Mouse (Mus musculus) stomach, embryonic 16.5 days (tissue): ENCODE data around the gene Bach2. TPM values are rescaled to one million over a fixed set of nuclear protein-coding genes. Genes with fewer than 3 reads are reported as not detected.

Source experiments
- ATAC-seq: fragments of 200-750 bp; cut with Nextera tagmentation; 2 replicates; pipeline ENCODE4 v1.8.0; 2017; ENCODE audit warnings: moderate number of reproducible peaks, moderate TSS enrichment; ENCODE audit not compliant: insufficient read depth, low FRiP score
- H3K27ac ChIP-seq: fragments of 300-500 bp; sonication (generic); 2 replicates; pipeline ENCODE4 v1.5.1; 2014; ENCODE audit warnings: low read length
- H3K27me3 ChIP-seq: fragments of 300-500 bp; sonication (generic); 2 replicates; pipeline ENCODE4 v1.6.1; 2014; ENCODE audit warnings: low read length, control low read depth, mixed read lengths; ENCODE audit not compliant: control insufficient read depth, insufficient read depth
- H3K36me3 ChIP-seq: fragments of 300-500 bp; sonication (generic); 2 replicates; pipeline ENCODE4 v1.6.1; 2014; ENCODE audit warnings: low read length; ENCODE audit not compliant: control insufficient read depth, insufficient read depth
- H3K4me1 ChIP-seq: fragments of 300-500 bp; sonication (generic); 2 replicates; pipeline ENCODE4 v1.6.1; 2014; ENCODE audit warnings: low read length, control low read depth, mixed read lengths; ENCODE audit not compliant: control insufficient read depth, insufficient read depth
- H3K4me2 ChIP-seq: fragments of 300-500 bp; sonication (generic); 2 replicates; pipeline ENCODE4 v1.6.1; 2014; ENCODE audit warnings: low read depth, low read length, mixed read lengths
- H3K4me3 ChIP-seq: fragments of 300-500 bp; sonication (generic); replicated peaks from 2 replicates; pipeline ENCODE4 v1.5.1; 2014; ENCODE audit warnings: mild to moderate bottlenecking, low read length
- H3K9ac ChIP-seq: fragments of 300-500 bp; sonication (generic); 2 replicates; pipeline ENCODE4 v1.6.1; 2014; ENCODE audit warnings: low read length
- H3K9me3 ChIP-seq: fragments of 300-500 bp; sonication (generic); replicated peaks from 2 replicates; pipeline ENCODE4 v1.6.1; 2016; ENCODE audit warnings: low read length, control low read depth; ENCODE audit not compliant: control insufficient read depth
- WGBS: fragments of 180-500 bp; shearing (Covaris S2); extraction: QIAGEN DNeasy Blood & Tissue Kit; methylation state at CpG from one replicate; pipeline ENCODE4 v1.1.7; 2014; 5-methylcytosine and 5-hydroxymethylcytosine counted together
- polyA plus RNA-seq: library from polyadenylated mRNA; unstranded; fragments of >200 nt; fragmentation: Nextera tagmentation; extraction: Ambion mirVana; gene quantifications from 2 replicates; pipeline ENCODE4 v1.2.1, GENCODE M21; 2015

Bach2 gene
- polyA plus RNA-seq, 1 experiment from 2014 or later: 3.5 TPM

- H3K4me3 ChIP-seq: no peak overlapping the region
- no peaks in the 10 kb centered on the region for H3K36me3 ChIP-seq
- H3K27ac ChIP-seq: no peak overlapping the region
- H3K9me3 ChIP-seq: no peaks in the 10 kb centered on the region
- no peak for ATAC-seq
- H3K27me3 ChIP-seq: no peaks in the 10 kb centered on the region
- 93% methylated on average over 1 of the region's 1 CpGs for WGBS
- H3K4me2 ChIP-seq: no peak overlapping the region
- no peaks in the 10 kb centered on the region for H3K4me1 ChIP-seq
- no peak overlapping the region for H3K9ac ChIP-seq
Observed at GRCm38 (mm10) chr4:32444671-32445196, 206.1 kb downstream of the Bach2 start.

GRCm38 (mm10) chr4:32447850-32448249 is 209.2 kb downstream of the Bach2 start:
- no peaks in the 10 kb centered on the region for H3K9me3 ChIP-seq
- ATAC-seq: no peak
- no peak overlapping the region for H3K4me3 ChIP-seq
- H3K27ac ChIP-seq: no peak overlapping the region
- 94% methylated on average over 3 of the region's 3 CpGs for WGBS
- H3K4me1 ChIP-seq: no peaks in the 10 kb centered on the region
- no peaks in the 10 kb centered on the region for H3K36me3 ChIP-seq
- no peaks in the 10 kb centered on the region for H3K27me3 ChIP-seq
- H3K4me2 ChIP-seq: no peak overlapping the region
- no peak overlapping the region for H3K9ac ChIP-seq

- Histone ChIP-seq H3K9ac (no peak overlapping the region), H3K36me3 (no peaks in the 10 kb centered on the region), H3K4me2 (no peak overlapping the region), H3K27me3 (no peaks in the 10 kb centered on the region), H3K4me3 (no peak overlapping the region), H3K9me3 (no peaks in the 10 kb centered on the region), H3K4me1 (peaks cover 2% of the 10 kb centered on the region; the same call in 1 of the 2 replicates), H3K27ac (no peak overlapping the region)
- 80% methylated on average over 7 of the region's 7 CpGs for WGBS
- ATAC-seq: no peak
Observed at GRCm38 (mm10) chr4:32461986-32462385, 223.4 kb downstream of the Bach2 start.

GRCm38 (mm10) chr4:32463065-32463464 is 224.5 kb downstream of the Bach2 start:
- Histone ChIP-seq H3K9ac (no peak overlapping the region), H3K4me1 (peaks cover 2% of the 10 kb centered on the region; the same call in 1 of the 2 replicates), H3K4me2 (no peak overlapping the region), H3K27ac (no peak overlapping the region), H3K9me3 (no peaks in the 10 kb centered on the region), H3K4me3 (no peak overlapping the region), H3K27me3 (no peaks in the 10 kb centered on the region), H3K36me3 (no peaks in the 10 kb centered on the region)
- no peak for ATAC-seq
- WGBS: 79% methylated on average over 6 of the region's 6 CpGs

- peaks cover 2% of the 10 kb centered on the region; the same call in 1 of the 2 replicates for H3K4me1 ChIP-seq
- no peaks in the 10 kb centered on the region for H3K36me3 ChIP-seq
- H3K4me3 ChIP-seq: no peak overlapping the region
- no peaks in the 10 kb centered on the region for H3K27me3 ChIP-seq
- 64% methylated on average over 6 of the region's 6 CpGs for WGBS
- ATAC-seq: no peak
- no peak overlapping the region for H3K4me2 ChIP-seq
- H3K9me3 ChIP-seq: 0 out of 2 replicates have a peak, but pooled peaks cover 2% of the 10 kb centered on the region
- no peak overlapping the region for H3K27ac ChIP-seq
- H3K9ac ChIP-seq: no peak overlapping the region
Observed at GRCm38 (mm10) chr4:32464540-32464939, 225.9 kb downstream of the Bach2 start.

- H3K4me3 ChIP-seq: no peak overlapping the region
- peaks cover 2% of the 10 kb centered on the region; the same call in 1 of the 2 replicates for H3K4me1 ChIP-seq
- H3K9ac ChIP-seq: no peak overlapping the region
- 59% methylated on average over 8 of the region's 8 CpGs for WGBS
- ATAC-seq: no peak; the same call in 1 of the 2 replicates
- H3K9me3 ChIP-seq: 0 out of 2 replicates have a peak, but pooled peaks cover 2% of the 10 kb centered on the region
- H3K27ac ChIP-seq: no peak overlapping the region
- H3K4me2 ChIP-seq: no peak overlapping the region
- no peaks in the 10 kb centered on the region for H3K27me3 ChIP-seq
- H3K36me3 ChIP-seq: no peaks in the 10 kb centered on the region
Observed at GRCm38 (mm10) chr4:32466031-32466430, 227.4 kb downstream of the Bach2 start.

GRCm38 (mm10) chr4:32477977-32478660 is 239.5 kb downstream of the Bach2 start:
- no peak for ATAC-seq
- no peaks in the 10 kb centered on the region for H3K27me3 ChIP-seq
- H3K36me3 ChIP-seq: no peaks in the 10 kb centered on the region
- peaks cover 6% of the 10 kb centered on the region; the same call in 1 of the 2 replicates for H3K4me1 ChIP-seq
- no peak overlapping the region for H3K9ac ChIP-seq
- no peak overlapping the region for H3K27ac ChIP-seq
- no peak overlapping the region for H3K4me3 ChIP-seq
- WGBS: 78% methylated on average over 6 of the region's 6 CpGs
- H3K4me2 ChIP-seq: no peak overlapping the region
- no peaks in the 10 kb centered on the region for H3K9me3 ChIP-seq

GRCm38 (mm10) chr4:32479231-32479630 is 240.6 kb downstream of the Bach2 start:
- H3K9ac ChIP-seq: no peak overlapping the region
- H3K36me3 ChIP-seq: no peaks in the 10 kb centered on the region
- no peak overlapping the region for H3K4me3 ChIP-seq
- H3K4me2 ChIP-seq: no peak overlapping the region
- H3K27ac ChIP-seq: no peak overlapping the region
- H3K4me1 ChIP-seq: peaks cover 6% of the 10 kb centered on the region; the same call in 1 of the 2 replicates
- 37% methylated on average over 3 of the region's 3 CpGs for WGBS
- H3K27me3 ChIP-seq: no peaks in the 10 kb centered on the region
- H3K9me3 ChIP-seq: no peaks in the 10 kb centered on the region
- no peak for ATAC-seq

GRCm38 (mm10) chr4:32479801-32480700 is 241.4 kb downstream of the Bach2 start:
- no peak for ATAC-seq
- no peaks in the 10 kb centered on the region for H3K27me3 ChIP-seq
- H3K27ac ChIP-seq: no peak overlapping the region
- H3K36me3 ChIP-seq: no peaks in the 10 kb centered on the region
- no peaks in the 10 kb centered on the region for H3K9me3 ChIP-seq
- 80% methylated on average over 16 of the region's 16 CpGs for WGBS
- no peak overlapping the region for H3K4me3 ChIP-seq
- peaks cover 6% of the 10 kb centered on the region; the same call in 1 of the 2 replicates for H3K4me1 ChIP-seq
- H3K9ac ChIP-seq: no peak overlapping the region
- no peak overlapping the region for H3K4me2 ChIP-seq
